ENCODE assay signal across 10 mouse cellular contexts in genomic region chr3:93446756-93447137, GRCm38 (mm10). TPM values are rescaled to one million over a fixed set of nuclear protein-coding genes. Genes with fewer than 3 reads are reported as not detected.
A peak's percentile ranks its signal among the peaks of the same experiment; 100 is the strongest.
DNase-seq lines count a peak whose midpoint lies in the region; ATAC-seq and TF ChIP-seq lines count a peak whose summit lies in the region.
"Not testable (repeated sequence)": the region's sequence is repeated elsewhere in the genome, so short reads cannot be mapped to it uniquely, and the experiment has no call there.
"Had no signal": no experiment of that assay in that cellular context is flagged by ENCODE, and none has a peak within 500 bp of the region (broad histone marks: within the 10 kb centered on the region; RNA-seq: fewer than 3 reads in every experiment).

No protein-coding gene starts in this region.

- peak overlapping the region; percentile 56 for H3K9ac ChIP-seq in forebrain, embryonic 13.5 days
- H3K9ac ChIP-seq in heart, embryonic 15.5 days = peak overlapping the region; percentile 52
- H3K9ac ChIP-seq in intestine, postnatal 0 days (ENCODE audit: low read depth, low read length) = peak overlapping the region; percentile 45
- H3K9ac ChIP-seq in limb, embryonic 12.5 days (replicated peaks) = peak overlapping the region; percentile 42
- H3K9ac ChIP-seq in lung, embryonic 15.5 days = peak overlapping the region; percentile 52
- H3K9ac ChIP-seq in neural tube, embryonic 11.5 days (ENCODE audit: low read length) = peak overlapping the region; percentile 44

- peak overlapping the region; percentile 93 for H3K4me2 ChIP-seq in forebrain, embryonic 13.5 days
- peak overlapping the region; percentile 93 for H3K4me2 ChIP-seq in heart, embryonic 15.5 days
- peak overlapping the region; percentile 92 for H3K4me2 ChIP-seq in intestine, postnatal 0 days (replicated peaks; ENCODE audit: low read depth)
- H3K4me2 ChIP-seq in limb, embryonic 12.5 days = peak overlapping the region; percentile 88
- peak overlapping the region; percentile 95 for H3K4me2 ChIP-seq in lung, embryonic 15.5 days
- peak overlapping the region; percentile 86 for H3K4me2 ChIP-seq in neural tube, embryonic 11.5 days (ENCODE audit: low read depth)

- not testable (repeated sequence) for H3K27ac ChIP-seq in cerebellum, adult 2 months (ENCODE audit: insufficient read depth, low read length); forebrain, embryonic 13.5 days; limb, embryonic 12.5 days; neural tube, embryonic 11.5 days (ENCODE audit: low read depth, low read length); thymus, adult 2 months (ENCODE audit: control insufficient read depth, insufficient read depth, low read length)
- 0 out of 2 replicates have a peak overlapping the region, but pooled peaks have one; percentile 11 for H3K27ac ChIP-seq in heart, embryonic 15.5 days
- H3K27ac ChIP-seq in intestine, postnatal 0 days (ENCODE audit: low read depth, low read length) = peak overlapping the region; percentile 84
- H3K27ac ChIP-seq in lung, embryonic 15.5 days = peak overlapping the region; percentile 69

- DNase-seq in cerebellum, adult 2 months; neural tube, embryonic 11.5 days (ENCODE audit: low spot score); thymus, adult 2 months: not testable (repeated sequence)

- not testable (repeated sequence) for H3K4me1 ChIP-seq in cerebellum, adult 2 months (ENCODE audit: control insufficient read depth, insufficient read depth, low read length); intestine, postnatal 0 days (replicated peaks; ENCODE audit: control insufficient read depth, insufficient read depth, low read length); neural tube, embryonic 11.5 days (ENCODE audit: control insufficient read depth, insufficient read depth, low read length)
- H3K4me1 ChIP-seq in forebrain, embryonic 13.5 days = peaks cover 25% of the 10 kb centered on the region
- peaks cover 32% of the 10 kb centered on the region for H3K4me1 ChIP-seq in heart, embryonic 15.5 days (replicated peaks)
- H3K4me1 ChIP-seq in limb, embryonic 12.5 days (replicated peaks) = peaks cover 18% of the 10 kb centered on the region; the same call in 1 of the 2 replicates
- peaks cover 29% of the 10 kb centered on the region for H3K4me1 ChIP-seq in lung, embryonic 15.5 days
- peaks cover 11% of the 10 kb centered on the region for H3K4me1 ChIP-seq in thymus, adult 2 months (replicated peaks; ENCODE audit: control insufficient read depth, insufficient read depth, low read length)

- not testable (repeated sequence) for H3K36me3 ChIP-seq in forebrain, embryonic 13.5 days (ENCODE audit: poor library complexity, severe bottlenecking); heart, embryonic 15.5 days; intestine, postnatal 0 days (ENCODE audit: control insufficient read depth, insufficient read depth); limb, embryonic 12.5 days; lung, embryonic 15.5 days; neural tube, embryonic 11.5 days (ENCODE audit: control insufficient read depth, insufficient read depth, low read length); thymus, adult 2 months (ENCODE audit: control insufficient read depth, insufficient read depth, low read length)

- peak overlapping the region; percentile 26 for H3K4me3 ChIP-seq in cerebellum, adult 2 months (replicated peaks; ENCODE audit: insufficient read depth, low read depth, low read length)
- H3K4me3 ChIP-seq in forebrain, embryonic 13.5 days = peak overlapping the region; percentile 56
- peak overlapping the region; percentile 76 for H3K4me3 ChIP-seq in heart, embryonic 15.5 days
- peak overlapping the region; percentile 42 for H3K4me3 ChIP-seq in intestine, postnatal 0 days (ENCODE audit: low read depth, low read length)
- peak overlapping the region; percentile 59 for H3K4me3 ChIP-seq in limb, embryonic 12.5 days (replicated peaks)
- H3K4me3 ChIP-seq in lung, embryonic 15.5 days = peak overlapping the region; percentile 58
- peak overlapping the region; percentile 39 for H3K4me3 ChIP-seq in neural tube, embryonic 11.5 days (ENCODE audit: low read depth, low read length)
- peak overlapping the region; percentile 14; the same call in 1 of the 2 replicates for H3K4me3 ChIP-seq in thymus, adult 2 months (ENCODE audit: control insufficient read depth, insufficient read depth, low read length)

- not testable (repeated sequence) for ATAC-seq in forebrain, embryonic 13.5 days; heart, embryonic 15.5 days (replicated peaks; ENCODE audit: insufficient number of reproducible peaks, insufficient read depth, low FRiP score, low read depth); limb, embryonic 12.5 days (ENCODE audit: insufficient number of reproducible peaks, insufficient read depth, low FRiP score, low TSS enrichment, low read depth); lung, embryonic 15.5 days (ENCODE audit: borderline replicate concordance, extremely low read depth, low FRiP score, low TSS enrichment); neural tube, embryonic 11.5 days (ENCODE audit: insufficient read depth, low FRiP score, low TSS enrichment)
- peak; percentile 24; the same call in 1 of the 2 replicates for ATAC-seq in intestine, postnatal 0 days

- H3K27me3 ChIP-seq in cerebellum, adult 2 months (ENCODE audit: control insufficient read depth, insufficient read depth, low read length) = not testable (repeated sequence)
- H3K27me3 ChIP-seq in forebrain, embryonic 13.5 days = peaks cover 57% of the 10 kb centered on the region
- H3K27me3 ChIP-seq in heart, embryonic 15.5 days = peaks cover 62% of the 10 kb centered on the region
- H3K27me3 ChIP-seq in intestine, postnatal 0 days (replicated peaks; ENCODE audit: control insufficient read depth, insufficient read depth, low read length) = peaks cover 20% of the 10 kb centered on the region; the same call in 1 of the 2 replicates
- H3K27me3 ChIP-seq in limb, embryonic 12.5 days = peaks cover 61% of the 10 kb centered on the region
- H3K27me3 ChIP-seq in lung, embryonic 15.5 days = peaks cover 37% of the 10 kb centered on the region
- peaks cover 33% of the 10 kb centered on the region for H3K27me3 ChIP-seq in neural tube, embryonic 11.5 days (ENCODE audit: control insufficient read depth, insufficient read depth, low read length)
- H3K27me3 ChIP-seq in thymus, adult 2 months (ENCODE audit: control insufficient read depth, insufficient read depth, low read length) = peaks cover 23% of the 10 kb centered on the region

- H3K9me3 ChIP-seq in forebrain, embryonic 13.5 days (replicated peaks); heart, embryonic 15.5 days (replicated peaks); intestine, postnatal 0 days (ENCODE audit: control insufficient read depth); limb, embryonic 12.5 days; lung, embryonic 15.5 days; neural tube, embryonic 11.5 days (ENCODE audit: control insufficient read depth, low read length): not testable (repeated sequence)

- TF ChIP-seq POLR2A in cerebellum, adult 2 months (IDR thresholded peaks at IDR 0.05; ENCODE audit: borderline replicate concordance, insufficient read depth, low read length); thymus, adult 2 months (IDR thresholded peaks at IDR 0.05; ENCODE audit: control insufficient read depth, extremely low read depth, insufficient read depth, low read length, poor library complexity): not testable (repeated sequence)

- WGBS in cerebellum, adult 2 months = 2% methylated on average over 32 of the region's 32 CpGs
- WGBS in forebrain, embryonic 13.5 days = under 1% methylated on average over 32 of the region's 32 CpGs
- under 1% methylated on average over 32 of the region's 32 CpGs for WGBS in heart, embryonic 15.5 days
- WGBS in intestine, postnatal 0 days = under 1% methylated on average over 32 of the region's 32 CpGs
- under 1% methylated on average over 32 of the region's 32 CpGs for WGBS in limb, embryonic 12.5 days
- under 1% methylated on average over 32 of the region's 32 CpGs for WGBS in lung, embryonic 15.5 days
- under 1% methylated on average over 32 of the region's 32 CpGs for WGBS in neural tube, embryonic 11.5 days
- WGBS in thymus, adult 2 months = 3% methylated on average over 32 of the region's 32 CpGs

- TF ChIP-seq CTCF in cerebellum, adult 2 months (IDR thresholded peaks at IDR 0.05; ENCODE audit: borderline replicate concordance, insufficient read depth, low read depth, low read length); intestine, postnatal 0 days (IDR thresholded peaks at IDR 0.05; ENCODE audit: low read depth); thymus, adult 2 months (IDR thresholded peaks at IDR 0.05; ENCODE audit: borderline replicate concordance, control insufficient read depth, extremely low read depth, insufficient read depth, low read length, poor library complexity): not testable (repeated sequence)

RNA-seq across cellular contexts. Expression of gene Tchh, which starts 4.6 kb away (rescaled TPM):
- 0.79 and 0.82 TPM in 2 replicates for polyA plus RNA-seq in cerebellum, adult 2 months (2012; rRNA removed)
- polyA plus RNA-seq in forebrain, embryonic 13.5 days (2015; fragmentation: Nextera tagmentation; extraction: Ambion mirVana) = 0.37 and 0.53 TPM in 2 replicates
- 0.53 and 0.67 TPM in 2 replicates for polyA plus RNA-seq in heart, embryonic 15.5 days (2015; fragmentation: Nextera tagmentation; extraction: Ambion mirVana)
- polyA plus RNA-seq in intestine, postnatal 0 days (2015; fragmentation: Nextera tagmentation; extraction: Ambion mirVana) = 2.5 and 3.7 TPM in 2 replicates
- 0.58 and 0.71 TPM in 2 replicates for polyA plus RNA-seq in limb, embryonic 12.5 days (2016; fragmentation: Nextera tagmentation; extraction: Ambion mirVana)
- polyA plus RNA-seq in lung, embryonic 15.5 days (2015; fragmentation: Nextera tagmentation; extraction: Ambion mirVana) = 2.3 and 3.3 TPM in 2 replicates
- 1.1 TPM in 2 replicates for polyA plus RNA-seq in neural tube, embryonic 11.5 days (2014; fragmentation: Nextera tagmentation; extraction: Ambion mirVana)
- 0.14 and 0.22 TPM in 2 replicates for polyA plus RNA-seq in thymus, adult 2 months (2012; rRNA removed)
- polyA plus RNA-seq: activated CD4-positive, CD25-positive, alpha-beta regulatory T cell, adult 4 months had no signal

RNA-seq across cellular contexts. Expression of gene Tchhl1, which starts 21.8 kb away (rescaled TPM):
- not detected in 2 replicates for polyA plus RNA-seq in cerebellum, adult 2 months (2012; rRNA removed)
- not detected in 2 replicates for polyA plus RNA-seq in forebrain, embryonic 13.5 days (2015; fragmentation: Nextera tagmentation; extraction: Ambion mirVana)
- not detected in 2 replicates for polyA plus RNA-seq in heart, embryonic 15.5 days (2015; fragmentation: Nextera tagmentation; extraction: Ambion mirVana)
- polyA plus RNA-seq in intestine, postnatal 0 days (2015; fragmentation: Nextera tagmentation; extraction: Ambion mirVana) = 0.12 and 0.27 TPM in 2 replicates
- polyA plus RNA-seq in limb, embryonic 12.5 days (2016; fragmentation: Nextera tagmentation; extraction: Ambion mirVana) = not detected in 2 replicates
- not detected in 2 replicates for polyA plus RNA-seq in lung, embryonic 15.5 days (2015; fragmentation: Nextera tagmentation; extraction: Ambion mirVana)
- not detected in 2 replicates for polyA plus RNA-seq in neural tube, embryonic 11.5 days (2014; fragmentation: Nextera tagmentation; extraction: Ambion mirVana)
- not detected in 2 replicates for polyA plus RNA-seq in thymus, adult 2 months (2012; rRNA removed)
- polyA plus RNA-seq: activated CD4-positive, CD25-positive, alpha-beta regulatory T cell, adult 4 months; spleen, adult 2 months had no signal

RNA-seq across cellular contexts. Expression of gene Rptn, which starts 53.2 kb away (rescaled TPM):
- not detected in 2 replicates for polyA plus RNA-seq in cerebellum, adult 2 months (2012; rRNA removed)
- polyA plus RNA-seq in forebrain, embryonic 13.5 days (2015; fragmentation: Nextera tagmentation; extraction: Ambion mirVana) = not detected in 2 replicates
- polyA plus RNA-seq in heart, embryonic 15.5 days (2015; fragmentation: Nextera tagmentation; extraction: Ambion mirVana) = not detected in 2 replicates
- polyA plus RNA-seq in intestine, postnatal 0 days (2015; fragmentation: Nextera tagmentation; extraction: Ambion mirVana) = not detected in 2 replicates
- polyA plus RNA-seq in limb, embryonic 12.5 days (2016; fragmentation: Nextera tagmentation; extraction: Ambion mirVana) = not detected in 2 replicates
- not detected in 2 replicates for polyA plus RNA-seq in lung, embryonic 15.5 days (2015; fragmentation: Nextera tagmentation; extraction: Ambion mirVana)
- polyA plus RNA-seq in neural tube, embryonic 11.5 days (2014; fragmentation: Nextera tagmentation; extraction: Ambion mirVana) = not detected in 2 replicates
- 1.5 and 1.6 TPM in 2 replicates for polyA plus RNA-seq in thymus, adult 2 months (2012; rRNA removed)
- polyA plus RNA-seq: spleen, adult 2 months had no signal

Comparison
In these comparisons a context has a peak if more than half of its experiments do, and no peak if none do; other contexts are left out.
1. H3K4me3 ChIP-seq: peak in every context shown above with its lines; median percentile 76 in heart, embryonic 15.5 days; 59 in limb, embryonic 12.5 days; 58 in lung, embryonic 15.5 days; 56 in forebrain, embryonic 13.5 days; 42 in intestine, postnatal 0 days; 39 in neural tube, embryonic 11.5 days; 26 in cerebellum, adult 2 months; 14 in thymus, adult 2 months.